Mouse (Mus musculus): Measurements from ENCODE around the gene Pax5.

The Pax5 gene

DNA sequence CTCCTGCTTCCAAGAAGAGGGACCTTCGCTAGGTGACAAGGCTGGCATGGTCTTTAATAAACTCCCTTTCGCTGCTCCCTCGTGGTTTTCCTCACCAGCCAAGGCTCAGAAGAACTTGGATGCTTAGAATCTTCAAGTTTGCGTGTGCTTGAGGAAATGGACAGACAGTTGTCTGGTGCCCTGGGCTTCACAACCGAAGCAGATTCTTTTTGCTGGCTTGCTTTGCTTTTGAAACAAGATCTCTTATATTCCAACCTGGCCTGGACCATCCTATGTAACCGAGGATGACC is 45.6 kb downstream of the Pax5 start:
- DNase-seq (ENCODE audit: low read depth): no peak

DNA sequence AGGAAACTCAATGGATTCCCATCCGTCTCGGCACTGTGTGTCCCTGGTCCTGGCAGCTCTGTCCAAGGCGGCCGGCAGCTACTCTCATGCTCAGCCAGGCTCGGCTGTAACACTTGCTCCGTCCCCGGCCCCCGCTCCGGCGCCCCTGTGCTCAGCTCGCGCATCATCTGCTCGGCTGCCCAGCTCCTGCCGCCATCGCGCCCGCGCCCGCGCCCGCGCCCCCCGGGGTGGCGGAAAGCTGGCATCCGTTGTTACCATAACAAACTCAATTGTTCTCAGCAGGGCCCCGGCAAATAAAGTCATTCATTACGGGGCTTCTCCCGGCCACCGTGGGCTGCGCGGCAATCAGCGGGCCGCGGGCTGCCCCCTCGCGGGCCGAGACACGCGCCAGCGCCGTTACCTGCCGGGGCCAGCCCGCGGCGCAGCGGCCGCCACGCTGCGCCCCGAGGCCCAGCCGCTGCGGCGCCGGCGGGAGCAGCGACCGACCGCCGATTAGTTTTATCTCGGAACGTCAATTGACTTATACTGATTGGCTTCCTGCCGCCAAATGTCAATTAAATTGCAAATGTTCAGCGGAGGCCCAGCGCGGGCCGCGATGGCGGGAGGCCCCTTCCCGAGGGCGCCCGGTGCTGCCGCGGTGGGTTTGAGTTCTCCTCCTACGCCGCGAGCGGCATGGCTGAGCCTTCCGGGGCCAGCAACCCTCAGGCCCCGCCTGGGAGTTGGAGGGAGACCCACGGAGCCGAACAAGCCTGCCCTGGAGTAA is 46.1 kb downstream of the Pax5 start:
- DNase-seq (ENCODE audit: low read depth): no peak

DNA sequence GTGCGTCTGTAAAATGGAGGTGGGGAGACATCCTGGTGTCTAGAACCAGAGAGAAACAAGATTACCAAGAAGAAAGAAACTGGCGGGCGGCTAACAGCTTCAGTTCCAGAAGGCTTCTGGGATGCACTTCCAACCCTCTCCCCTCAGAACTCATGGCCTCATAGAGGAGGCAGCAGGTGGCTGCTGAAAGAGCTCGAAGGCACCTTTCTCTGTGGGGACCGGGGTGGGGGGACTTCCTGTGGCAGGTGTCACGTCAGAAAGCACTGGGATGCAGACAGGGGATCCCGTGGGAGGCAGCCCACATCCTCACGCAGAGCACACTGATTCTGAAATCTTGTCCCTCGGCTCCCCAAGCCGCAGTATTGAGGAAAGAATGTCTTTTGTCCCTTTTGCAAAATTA is 46.8 kb downstream of the Pax5 start:
- DNase-seq (ENCODE audit: low read depth): no peak

DNA sequence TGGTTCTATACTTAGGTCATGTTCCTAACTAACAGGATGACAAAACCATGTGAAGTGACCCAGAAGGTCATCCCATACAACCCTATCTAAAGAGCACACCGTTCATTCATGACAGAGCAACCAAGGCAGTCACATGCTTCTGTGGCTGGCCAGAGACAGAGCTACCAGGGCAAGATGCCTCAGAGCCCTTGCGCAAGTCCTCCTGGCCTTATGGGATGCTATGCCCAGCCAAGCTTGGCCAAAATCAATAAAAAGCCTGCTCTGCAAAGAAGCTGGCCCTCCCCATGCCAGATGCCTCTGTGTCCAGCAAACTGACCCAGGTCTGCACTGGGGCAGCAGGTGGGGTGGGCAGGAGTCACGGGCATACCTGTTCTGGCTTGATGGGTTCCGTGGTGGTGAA is 65.1 kb downstream of the Pax5 start:
- no peak for DNase-seq (ENCODE audit: low read depth)

DNA sequence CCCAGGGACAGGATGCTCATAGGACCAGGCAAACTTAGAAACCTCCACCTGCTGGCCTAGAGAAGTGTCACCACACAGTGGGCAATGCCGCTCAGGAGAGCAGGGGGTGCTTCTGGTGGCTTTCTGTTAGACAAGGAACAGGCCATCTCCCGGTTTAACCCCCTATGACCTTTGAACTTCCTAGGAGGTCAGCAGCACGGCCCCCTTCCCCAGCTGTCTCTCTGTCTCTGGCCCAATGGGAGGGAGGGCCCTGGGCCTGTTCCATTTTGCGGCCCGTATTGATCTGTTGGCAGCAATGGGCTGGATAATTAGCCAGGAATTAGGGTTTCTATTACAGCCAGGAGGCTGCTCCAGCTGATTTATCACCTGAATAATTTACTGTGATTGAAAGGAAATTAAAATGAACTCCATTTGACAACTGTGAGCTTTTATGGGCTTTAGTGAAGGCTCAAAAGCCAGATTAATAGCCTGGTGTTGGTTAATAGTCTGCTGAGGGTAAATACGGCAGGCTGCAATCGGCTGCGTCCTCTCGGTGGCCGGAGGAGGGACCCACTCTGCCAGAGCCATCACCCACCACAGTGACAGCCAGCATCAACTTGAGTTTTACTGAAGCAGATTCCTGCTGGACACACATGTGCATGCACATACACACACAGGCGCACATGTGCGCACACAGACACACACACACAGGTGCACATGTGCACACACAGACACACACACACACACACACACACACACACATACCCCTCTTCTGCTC is 68.3 kb downstream of the Pax5 start:
- DNase-seq (ENCODE audit: low read depth): no peak

DNA sequence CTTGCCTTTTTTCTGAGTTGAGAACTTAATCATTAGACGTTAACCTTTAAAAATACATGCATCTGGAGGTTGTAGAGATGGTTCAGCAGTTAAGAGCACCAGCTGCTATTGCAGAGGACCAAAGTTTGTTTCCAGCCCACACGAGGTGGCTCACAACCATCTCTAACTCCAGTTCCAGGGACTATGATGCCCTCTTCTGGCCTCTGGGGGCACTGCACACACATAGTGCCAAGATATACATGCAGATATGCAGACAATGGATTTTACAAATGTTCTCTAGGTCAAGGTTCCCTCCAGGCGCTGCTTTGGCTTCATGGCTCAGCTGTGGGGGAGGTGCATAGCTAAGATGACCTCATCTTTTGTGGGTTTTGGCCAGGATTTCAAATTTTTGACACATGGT is 74.7 kb downstream of the Pax5 start:
- no peak for DNase-seq (ENCODE audit: low read depth)

DNA sequence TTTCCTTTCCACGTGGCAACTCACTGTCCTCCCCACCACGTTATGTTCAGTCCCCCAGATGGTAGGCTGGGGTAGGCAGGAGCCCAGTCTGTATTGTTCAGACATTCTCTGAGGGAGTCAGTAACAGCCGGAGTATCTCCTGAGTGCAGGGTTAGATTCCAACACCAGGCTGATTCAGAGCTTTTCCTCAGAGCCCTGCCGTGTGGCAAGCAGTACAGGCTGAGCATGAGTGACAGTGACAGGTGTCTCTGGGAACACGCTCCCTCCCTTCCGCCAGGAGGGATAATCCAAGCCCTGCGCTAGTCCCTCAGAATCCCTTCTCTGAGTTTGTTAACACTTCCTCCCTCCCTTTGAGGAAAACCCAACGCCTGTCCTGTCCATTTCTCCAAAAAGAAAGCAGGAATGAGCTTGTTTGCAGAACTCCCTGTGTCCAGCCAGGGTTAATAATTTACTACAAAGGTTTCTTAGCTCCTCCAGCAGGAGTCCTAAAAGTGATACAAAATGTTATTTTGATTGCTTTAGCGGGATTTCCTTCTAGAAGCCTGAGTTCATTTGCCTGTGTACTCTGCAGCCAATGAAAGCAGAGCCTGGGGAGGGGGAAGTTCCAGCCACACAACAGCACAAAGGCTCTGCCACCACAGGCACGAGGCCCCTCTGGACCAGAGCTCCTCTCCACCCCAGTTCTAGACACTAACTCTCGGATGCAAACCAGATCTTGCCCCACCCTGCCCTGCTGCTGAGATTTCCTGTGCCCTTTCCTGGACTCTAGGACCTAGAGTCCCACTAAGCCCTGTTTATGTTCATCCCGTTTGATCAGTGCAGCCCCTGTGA is 76.4 kb downstream of the Pax5 start:
- no peak for DNase-seq (ENCODE audit: low read depth)

DNA sequence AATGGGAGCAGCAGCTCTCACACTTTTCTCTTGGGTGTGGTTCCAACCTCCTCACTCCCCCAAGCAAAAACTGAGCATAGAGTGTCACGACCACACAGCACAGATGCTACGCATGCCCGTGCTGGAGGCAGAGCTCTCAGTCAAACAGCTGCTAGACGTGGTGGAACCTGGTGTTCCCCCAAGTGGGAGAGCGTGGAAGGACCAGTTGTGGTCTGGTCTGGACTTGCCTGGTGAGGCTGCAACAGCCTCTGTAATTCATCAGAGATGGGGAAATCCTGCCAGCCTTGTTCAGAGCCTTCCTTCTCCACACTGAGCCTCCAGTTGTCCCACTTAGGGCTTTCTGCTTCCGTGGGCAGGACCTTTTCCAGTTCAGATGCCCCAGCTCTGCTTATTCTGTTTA is 80.2 kb downstream of the Pax5 start:
- DNase-seq (ENCODE audit: low read depth): no peak

DNA sequence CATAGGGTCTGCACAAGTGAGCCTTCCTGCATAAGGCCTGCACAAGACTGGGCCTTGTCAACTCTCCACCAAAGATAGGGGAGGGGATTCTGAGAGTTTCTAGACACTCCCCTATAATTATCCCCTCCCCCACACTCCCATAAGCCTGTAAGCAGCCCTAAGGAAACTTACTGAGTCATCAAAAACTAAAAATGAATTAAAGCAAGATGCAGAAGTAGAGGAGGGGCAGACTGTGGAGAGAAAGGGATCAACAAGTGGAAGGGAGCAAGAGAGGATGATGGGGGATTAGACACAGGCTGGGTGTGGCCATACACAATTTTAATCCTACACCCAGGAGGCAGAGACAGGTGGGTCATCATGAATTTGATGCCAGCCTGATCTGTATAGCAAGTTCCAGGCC is 82.4 kb downstream of the Pax5 start:
- no peak for DNase-seq (ENCODE audit: low read depth)

DNA sequence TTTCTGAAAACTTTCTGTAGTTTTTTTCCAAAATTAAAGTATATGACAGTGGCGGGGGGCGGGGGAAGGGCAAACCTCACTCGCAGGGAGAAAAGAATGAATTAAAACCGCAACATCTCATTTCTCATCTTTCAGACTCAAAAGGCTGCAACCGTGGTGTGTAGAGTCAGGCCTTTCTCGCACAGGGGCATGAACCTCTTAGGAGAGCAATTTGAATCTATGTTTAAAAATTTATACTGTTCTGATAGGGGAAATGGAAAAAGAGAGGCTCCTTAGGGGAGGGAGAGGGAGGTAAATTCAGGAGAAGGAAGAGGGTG is 85.2 kb downstream of the Pax5 start:
- DNase-seq (ENCODE audit: low read depth): no peak

DNA sequence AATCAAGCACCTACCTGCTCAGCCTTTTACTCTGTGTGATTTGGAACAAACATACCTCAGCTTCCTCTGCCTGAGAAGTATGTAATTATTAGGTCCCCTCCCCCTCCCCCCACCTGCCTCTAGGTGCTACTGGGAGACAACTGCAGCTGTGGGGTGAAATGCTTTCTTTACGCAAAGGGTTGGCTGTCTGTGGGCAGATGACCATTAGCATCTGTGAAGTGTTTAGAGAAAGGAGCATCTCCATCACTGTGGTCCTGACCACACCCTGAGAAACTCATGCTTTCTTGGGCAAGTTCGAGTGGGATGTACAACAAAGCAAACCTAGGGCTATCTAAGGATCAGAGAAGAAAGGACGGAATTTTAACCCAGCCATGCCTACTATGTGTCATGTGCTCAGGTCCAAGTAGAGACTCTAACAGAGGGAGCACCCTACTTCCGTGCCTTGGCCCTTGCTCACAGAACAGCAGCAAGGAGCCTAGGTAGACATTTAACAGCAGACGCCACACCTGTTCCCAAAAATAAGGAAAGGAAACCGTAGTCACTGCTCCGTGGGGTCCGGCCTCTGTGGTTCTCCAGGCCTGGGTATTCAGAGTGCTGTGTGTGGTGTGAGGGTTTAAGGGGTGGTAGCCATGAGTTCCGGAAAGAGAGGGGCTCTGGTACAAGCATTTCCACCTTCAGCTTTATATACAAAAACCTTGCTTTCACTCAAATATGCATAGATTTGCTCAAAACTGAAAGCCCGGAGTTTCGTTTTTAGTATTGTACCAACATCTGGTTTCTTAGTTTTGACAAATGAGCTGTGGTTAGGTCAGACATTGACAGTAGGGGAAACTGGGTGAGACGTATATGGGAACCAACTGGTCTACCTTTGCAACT is 85.8 kb downstream of the Pax5 start:
- no peak for DNase-seq (ENCODE audit: low read depth)

DNA sequence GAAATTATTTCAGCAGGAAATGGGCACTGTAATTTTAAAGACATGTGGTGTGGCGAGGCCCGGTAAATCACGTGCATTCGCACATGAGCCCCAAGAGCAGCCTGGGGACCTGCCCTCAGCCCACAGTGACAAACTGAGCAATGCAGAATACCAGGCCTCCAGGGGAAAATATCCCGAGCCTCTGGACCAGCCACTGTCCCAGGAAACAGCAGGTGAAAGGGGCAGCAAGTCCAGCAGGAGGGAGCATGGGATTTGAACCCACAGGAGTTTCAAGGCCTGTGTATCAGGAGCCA is 86.9 kb downstream of the Pax5 start:
- no peak for DNase-seq (ENCODE audit: low read depth)

DNA sequence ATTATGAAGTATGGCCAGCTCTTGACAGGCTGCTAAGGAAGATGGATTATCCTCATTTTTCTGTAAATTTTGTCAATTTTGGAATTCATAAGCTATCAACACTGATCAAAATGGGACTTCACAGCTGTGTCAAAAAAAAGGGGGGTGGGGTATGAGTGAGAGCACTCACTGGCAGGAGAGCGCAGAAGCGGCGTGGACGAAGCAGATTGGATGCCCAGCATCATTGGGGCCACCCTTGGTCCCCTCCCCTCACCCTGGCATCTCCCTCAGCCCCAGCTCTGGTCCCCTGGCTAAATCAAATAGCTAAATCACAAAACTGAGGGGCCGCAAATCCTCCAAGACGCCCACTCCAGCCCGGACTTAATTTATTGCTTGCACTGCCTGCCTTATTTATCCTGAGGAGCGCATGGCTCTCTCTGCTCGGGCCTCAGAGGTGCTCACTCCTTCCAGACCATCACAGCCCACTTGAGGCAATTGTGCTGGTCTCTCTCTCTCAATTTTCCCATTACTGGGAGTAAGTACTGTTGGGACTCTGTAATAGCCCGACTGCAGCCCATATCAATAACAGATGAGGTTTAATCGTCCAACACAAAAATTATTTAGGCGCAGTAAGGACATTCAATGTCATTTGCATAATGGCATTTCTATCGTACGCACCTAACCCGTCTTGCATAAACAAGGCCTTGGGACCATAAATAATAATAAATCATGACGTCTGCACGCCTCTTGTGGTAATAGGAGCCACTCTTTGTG is 87.4 kb downstream of the Pax5 start:
- no peak for DNase-seq (ENCODE audit: low read depth)

DNA sequence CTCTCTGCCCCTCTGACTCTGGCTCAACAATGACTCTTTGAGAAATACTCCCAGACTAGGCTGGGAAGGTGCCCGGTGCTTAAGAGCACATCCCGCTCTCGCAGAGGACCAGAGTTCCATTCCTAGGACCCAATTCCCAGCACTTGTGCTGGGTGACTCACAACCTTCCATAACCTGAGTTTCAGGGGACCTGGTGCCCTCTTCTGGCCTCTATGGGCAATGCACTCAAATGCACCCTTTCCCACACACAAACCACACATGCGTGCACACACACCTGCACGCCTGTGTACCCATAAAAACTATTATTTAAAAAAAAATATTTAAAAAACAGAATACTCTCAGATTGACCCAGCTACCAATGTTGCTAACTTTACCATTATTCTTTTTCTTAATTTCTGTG is 90.0 kb downstream of the Pax5 start:
- DNase-seq (ENCODE audit: low read depth): no peak

DNA sequence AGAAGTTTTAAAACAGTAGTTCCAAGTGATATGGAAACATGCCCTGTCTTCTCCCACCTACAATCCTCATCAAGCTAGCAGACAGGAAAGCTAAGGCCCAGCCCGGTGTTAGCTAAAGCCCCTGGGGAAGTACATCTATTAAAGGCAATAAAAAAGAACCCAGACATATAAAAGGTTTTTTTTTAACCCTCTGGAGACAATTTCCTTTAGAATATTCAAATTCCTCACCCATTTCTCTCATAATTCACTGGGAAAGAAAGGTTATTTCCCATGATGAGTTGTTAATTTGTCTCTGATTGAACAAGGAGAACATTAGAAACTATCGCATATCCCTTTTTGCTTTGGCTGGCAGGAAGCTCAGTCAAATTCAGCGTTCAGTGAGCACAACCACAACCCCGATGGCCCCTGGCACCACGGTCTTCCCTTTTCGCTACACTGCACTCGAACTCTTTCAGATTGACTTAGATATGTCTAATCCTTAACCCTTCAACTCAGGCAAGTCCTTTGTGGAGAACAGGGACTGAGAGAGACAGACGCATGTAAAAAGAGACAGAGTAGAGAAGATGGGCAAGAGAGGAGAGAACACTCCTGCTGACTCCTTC is 96.1 kb downstream of the Pax5 start:
- DNase-seq (ENCODE audit: low read depth): no peak

DNA sequence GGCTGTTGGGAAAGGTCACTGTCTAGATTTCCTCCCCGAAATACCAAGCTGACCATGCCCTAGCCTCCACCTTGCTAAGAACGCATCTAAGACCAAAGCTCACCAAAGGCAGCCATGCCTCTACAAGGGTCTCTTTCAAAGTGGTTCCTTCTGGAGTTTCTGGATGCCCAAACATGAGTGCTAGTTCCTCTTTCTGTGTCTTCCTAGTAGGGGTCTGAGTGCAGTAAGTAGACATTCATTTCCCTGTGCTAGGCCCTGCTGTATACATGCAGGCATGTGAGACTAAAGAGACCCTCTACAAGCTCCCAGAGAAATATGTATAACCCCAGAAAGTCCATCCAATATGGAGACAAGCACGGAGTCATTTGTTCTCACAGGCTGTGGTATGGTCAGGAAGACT is 97.9 kb downstream of the Pax5 start:
- DNase-seq (ENCODE audit: low read depth): no peak

DNA sequence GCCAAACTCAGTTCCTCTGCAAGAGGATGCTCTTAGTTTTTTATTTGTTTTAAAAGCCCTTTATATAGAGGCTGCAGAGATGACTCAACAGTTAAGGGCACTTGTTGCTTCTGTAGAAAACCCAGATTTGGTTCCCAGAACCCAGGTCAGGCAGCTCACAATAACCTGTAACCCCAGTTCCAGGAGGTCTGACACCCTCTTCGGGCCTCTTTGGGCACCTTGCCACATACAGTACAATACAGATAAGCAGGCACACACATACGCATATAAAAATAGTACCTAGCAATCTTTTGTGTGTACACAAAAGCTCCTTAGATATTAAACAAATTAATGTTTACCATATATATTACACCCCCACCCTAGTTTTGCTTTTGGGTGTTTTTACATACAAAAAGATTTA is 104.8 kb downstream of the Pax5 start:
- DNase-seq (ENCODE audit: low read depth): no peak

DNA sequence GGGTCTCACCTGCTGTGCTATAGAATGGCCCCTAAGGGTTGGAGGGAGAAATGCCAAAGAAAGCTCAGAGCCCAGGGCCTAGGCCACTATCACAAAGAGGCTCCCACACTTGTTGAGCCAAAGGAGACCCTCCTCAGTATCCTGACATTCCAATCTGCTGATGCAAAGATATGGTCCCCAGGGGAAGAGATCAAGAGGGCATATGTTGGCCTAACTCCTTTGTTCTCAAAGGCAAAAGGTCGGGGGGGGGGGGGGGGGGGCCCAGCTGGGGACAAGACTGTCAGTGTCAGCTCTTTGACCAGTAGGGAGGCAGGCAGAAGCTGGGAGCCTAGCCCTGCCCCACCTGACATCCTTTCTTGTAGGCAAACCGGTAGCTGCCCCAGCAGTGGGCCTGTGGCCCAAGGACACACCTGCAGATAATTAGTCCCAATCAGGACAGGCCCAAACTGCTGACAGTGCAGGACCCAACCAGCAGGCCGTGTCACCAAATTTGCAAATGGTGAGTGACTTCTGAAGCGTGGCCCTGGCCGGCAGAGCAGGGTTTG is 108.0 kb downstream of the Pax5 start:
- no peak for DNase-seq (ENCODE audit: low read depth)

DNA sequence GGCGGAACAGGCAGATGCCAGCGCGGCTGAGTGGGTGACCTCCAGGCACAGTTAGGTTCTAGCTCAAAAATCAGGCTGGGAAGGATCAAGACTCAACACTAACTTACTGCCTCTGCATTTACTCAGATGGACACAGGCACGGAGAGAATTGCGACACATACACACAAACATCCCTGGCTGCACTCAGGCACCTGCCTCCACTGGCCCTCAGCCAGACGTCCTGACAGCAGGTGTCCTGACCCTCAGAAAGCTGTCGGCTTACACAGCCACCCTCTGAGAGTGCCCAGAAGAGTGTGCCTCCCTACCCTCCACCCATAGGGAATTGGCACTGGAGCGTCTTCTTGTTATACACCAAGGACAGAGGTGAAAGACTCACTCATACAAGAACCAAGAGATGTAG is 108.9 kb downstream of the Pax5 start:
- no peak for DNase-seq (ENCODE audit: low read depth)

DNA sequence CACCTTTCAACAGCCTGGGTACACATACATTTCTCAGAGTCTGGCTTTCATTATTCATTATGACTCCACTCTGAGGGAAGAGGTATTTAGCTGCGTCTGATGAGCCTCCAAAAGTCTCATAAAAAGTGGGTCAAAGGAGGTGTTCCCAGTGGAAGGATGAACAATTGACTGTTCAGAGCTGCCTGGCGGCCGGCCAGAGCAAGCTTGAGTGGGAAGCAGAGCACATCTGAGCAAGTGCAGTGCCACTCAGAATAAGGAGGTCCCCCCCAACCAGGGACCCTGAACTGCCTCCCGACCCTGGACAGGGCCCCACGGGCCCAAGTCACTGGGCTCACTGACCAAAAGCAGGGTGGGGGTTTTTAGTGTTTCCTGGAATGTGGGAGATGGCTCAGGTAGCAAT is 109.4 kb downstream of the Pax5 start:
- no peak for DNase-seq (ENCODE audit: low read depth)

DNA sequence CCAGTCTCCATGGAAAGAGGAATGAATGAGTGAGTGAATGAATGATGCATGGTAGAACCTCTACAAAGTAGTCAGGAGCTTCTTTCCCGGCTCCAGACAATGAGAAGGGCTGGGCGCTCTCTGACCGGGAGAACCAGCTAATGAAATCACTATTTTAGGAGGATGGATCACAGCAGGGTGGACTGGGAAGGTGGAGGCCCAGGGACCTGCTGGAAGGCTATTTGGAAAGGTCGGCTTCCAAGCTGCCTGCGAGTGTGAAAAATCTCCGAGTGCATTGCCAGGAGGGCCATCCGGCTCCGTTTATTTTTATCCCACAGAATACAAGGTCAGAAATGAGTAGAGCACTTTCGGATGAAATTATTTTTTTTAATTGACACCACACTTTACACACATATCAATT is 112.3 kb downstream of the Pax5 start:
- no peak for DNase-seq (ENCODE audit: low read depth)

Measured in fibroblast of lung, adult 2 months (primary cell).